Mouse (Mus musculus) retina, postnatal 1 day (tissue): ENCODE data around the gene Olfr74.
"Not testable (repeated sequence)": the region's sequence is repeated elsewhere in the genome, so short reads cannot be mapped to it uniquely, and the experiment has no call there.

Experiments
- DNase-seq: peaks from one replicate; pipeline ENCODE4 v3.0.0-alpha.2; 2012

The Olfr74 gene

DNA sequence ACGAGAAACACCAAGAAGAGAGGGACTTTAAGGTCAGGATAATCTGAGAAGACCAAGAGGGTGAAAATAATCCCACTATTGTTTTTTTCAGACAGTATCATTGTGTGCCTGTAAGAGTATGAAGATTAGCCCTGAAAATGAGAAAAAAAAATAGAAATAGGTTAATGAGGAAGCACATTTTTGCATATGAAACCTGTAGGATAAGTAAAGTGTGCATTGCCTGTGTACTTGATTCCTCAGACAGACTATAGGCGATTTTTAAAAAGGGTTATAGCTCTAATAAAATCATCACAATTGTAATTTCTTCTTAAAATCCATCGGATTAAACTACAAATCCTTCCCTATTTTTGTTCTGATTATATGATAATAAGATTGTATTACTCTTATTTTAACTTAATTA lies at the start of gene Olfr74:
Gene Olfr74, minus strand, starts transcription at position 101 of the 400 bp plus-strand sequence.
- DNase-seq = no peak

DNA sequence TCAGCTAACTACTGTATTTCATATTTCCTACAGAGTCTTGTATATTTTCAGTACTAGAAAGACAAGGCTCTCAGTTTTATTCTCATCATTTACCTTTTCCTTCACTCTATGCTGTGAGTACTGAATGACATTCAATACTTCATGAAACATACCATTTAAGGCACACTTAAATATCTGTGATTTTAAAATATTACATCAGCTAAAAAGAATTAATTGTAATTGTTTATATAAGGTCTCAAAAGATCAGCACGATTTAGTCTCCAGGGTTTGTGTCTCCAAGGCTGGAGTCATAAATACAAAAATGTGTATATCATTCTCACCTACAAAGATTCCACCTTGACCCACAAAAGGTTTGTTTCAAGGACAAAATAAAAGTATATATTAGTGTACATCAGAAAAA lies 48.0 kb upstream of the Olfr74 start, which contains the start of gene Olfr1161:
Gene Olfr1161, plus strand, starts transcription at position 301 of the 400 bp plus-strand sequence.
- DNase-seq = not testable (repeated sequence)

DNA sequence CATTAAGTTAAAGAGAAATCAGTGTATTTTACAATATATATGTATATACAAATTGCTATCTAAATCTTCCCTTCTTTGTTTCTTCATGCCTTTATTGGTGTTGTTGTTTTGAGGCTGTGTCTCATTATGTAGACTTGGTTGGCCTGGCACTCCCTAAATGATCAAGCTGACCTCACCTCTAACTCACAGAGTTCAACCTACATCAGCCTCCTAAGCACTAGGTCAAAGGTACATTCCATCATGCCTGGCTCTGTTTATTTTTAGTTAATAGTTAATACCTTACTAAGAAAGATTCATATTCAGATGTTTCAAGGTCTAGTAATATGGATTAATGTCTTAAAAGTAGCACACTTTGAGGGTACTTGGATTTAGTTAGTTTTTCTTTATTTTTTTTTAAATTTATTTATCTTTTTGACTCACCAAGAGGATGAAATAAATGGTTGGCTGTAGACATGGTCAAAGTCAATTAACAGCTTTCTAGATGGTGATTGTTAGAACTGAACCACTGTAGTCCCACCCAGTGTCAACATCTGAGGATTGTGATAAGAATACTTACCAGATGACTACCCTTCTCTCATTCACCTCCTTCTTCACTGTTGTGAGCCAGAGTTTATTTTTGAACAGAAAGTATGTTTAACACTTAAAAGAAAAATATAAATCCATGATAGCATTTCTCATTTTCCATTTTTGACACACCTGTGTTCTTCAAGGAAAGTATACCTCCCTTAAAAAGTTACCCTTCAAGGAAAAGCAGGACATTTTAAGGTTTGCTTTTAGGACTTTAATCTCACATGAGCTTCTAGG lies 33.3 kb upstream of the Olfr74 start, which contains the start of gene Olfr1160:
Gene Olfr1160, minus strand, starts transcription at position 754 of the 804 bp plus-strand sequence.
- DNase-seq = no peak

DNA sequence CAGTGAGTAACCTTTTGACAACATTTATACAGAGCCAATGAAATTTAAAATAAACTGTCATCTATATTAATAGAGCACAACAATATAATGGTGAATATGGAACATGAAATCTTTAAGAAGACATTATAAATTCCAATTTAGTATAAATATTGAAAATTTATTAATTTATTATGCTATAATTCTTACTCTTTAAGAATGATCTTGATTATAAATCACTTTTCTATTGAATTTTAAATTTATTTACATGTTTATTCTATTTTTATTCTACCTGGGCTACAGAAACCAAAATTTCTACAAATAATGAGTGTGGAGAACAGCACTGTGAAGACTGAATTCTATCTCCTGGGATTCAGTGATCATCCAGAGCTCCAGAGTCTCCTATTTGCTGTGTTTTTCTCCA lies 15.3 kb upstream of the Olfr74 start, which contains the start of gene Olfr1158:
Gene Olfr1158, plus strand, starts transcription at position 301 of the 400 bp plus-strand sequence.
- no peak for DNase-seq

DNA sequence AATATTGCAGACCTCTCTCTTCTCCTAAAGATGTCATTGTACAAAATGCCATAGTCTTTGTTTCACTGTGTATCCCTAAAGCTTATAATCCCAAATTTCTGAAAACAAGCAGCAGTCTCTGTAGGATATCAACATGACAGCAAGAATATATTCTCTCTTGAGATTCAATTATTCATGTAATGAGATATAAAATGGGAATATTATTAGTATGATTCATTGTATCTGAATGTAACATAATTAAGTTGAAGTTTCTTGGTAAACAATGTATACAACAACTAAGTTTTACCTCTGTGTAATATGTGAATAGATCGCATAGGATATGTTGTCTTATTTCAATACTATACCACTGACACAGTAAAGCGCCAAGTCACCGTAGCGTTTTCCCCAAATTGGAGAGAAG lies 6.3 kb downstream of the Olfr74 start, which contains the start of gene Olfr1157:
Gene Olfr1157, minus strand, starts transcription at position 101 of the 400 bp plus-strand sequence.
- no peak for DNase-seq

DNA sequence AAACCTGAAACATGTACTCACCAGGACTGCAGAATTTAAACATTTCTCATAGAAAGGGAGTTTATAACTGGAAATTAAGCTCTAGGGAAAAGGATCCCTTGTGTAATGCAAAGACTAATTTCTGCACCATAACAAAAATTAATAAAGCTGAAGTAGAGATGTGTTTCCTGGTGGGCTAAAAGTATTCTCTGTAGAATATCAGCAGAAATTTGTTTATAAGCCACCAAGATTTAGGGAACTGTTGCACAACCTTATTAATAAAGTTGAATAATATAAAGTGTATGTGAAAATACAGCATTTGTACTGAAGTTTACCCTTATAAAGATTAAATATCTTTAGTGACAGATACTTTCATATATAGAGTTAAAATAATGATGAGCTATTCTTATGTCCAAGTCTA lies 21.5 kb downstream of the Olfr74 start, which contains the start of gene Olfr1156:
Gene Olfr1156, minus strand, starts transcription at position 101 of the 400 bp plus-strand sequence.
- DNase-seq = no peak

DNA sequence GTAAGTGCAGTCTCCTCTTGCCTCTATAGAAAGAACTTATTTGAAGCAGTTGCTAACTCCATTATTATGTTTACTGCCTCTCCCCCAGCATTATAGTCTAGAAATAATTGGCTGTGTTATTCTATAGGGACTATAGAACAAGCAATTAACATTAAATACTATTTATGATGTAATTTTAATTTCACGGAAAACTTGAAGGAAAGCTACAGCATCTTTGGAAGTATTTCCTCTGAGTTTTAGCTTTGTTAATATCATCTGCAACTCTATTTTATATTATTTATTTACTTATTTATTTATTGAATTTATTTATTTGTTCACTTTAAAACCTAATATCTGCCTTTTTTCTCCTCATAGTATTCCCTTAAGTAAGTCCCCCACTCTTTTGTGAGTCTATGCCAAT lies 29.4 kb downstream of the Olfr74 start, which contains the start of gene Olfr1155:
Gene Olfr1155, minus strand, starts transcription at position 101 of the 400 bp plus-strand sequence.
- no peak for DNase-seq
